Mouse (Mus musculus) duodenum, adult 2 months (tissue): ENCODE results near the gene Gm17654. TPM values are rescaled to one million over a fixed set of nuclear protein-coding genes. Genes with fewer than 3 reads are reported as not detected.

ENCODE experiments used
- polyA plus RNA-seq: library from polyadenylated mRNA; depleted of rRNA; stranded (reverse); fragments of >200 nt; gene quantifications from 2 replicates; pipeline ENCODE4 v1.2.3, GENCODE M21; 2012; ENCODE audit warnings: low replicate concordance; rRNA removed

Gm17654 gene
- not detected in 2 replicates for polyA plus RNA-seq

DNA sequence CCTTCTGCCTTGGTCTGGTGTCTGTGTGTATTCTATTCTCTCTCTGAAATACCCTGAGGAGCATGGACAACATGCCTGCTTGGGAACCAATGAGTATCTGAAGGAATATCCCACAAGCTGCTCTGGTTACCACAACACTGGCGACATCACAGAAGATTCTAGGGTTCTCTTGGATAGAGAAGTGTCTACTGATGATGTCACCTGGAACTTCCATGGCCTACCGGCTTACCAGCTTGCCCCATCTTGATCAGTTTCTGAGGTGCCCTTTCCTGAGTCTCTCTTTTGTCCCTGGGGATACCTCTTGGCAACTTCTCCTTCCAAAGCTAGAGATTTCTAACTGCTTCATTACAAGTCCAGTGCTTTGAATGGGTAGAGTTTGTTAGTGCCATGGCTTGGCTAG lies at the start of gene Gm17654:
Gm17654 (minus strand) TSS at position 101 of the 400 bp plus-strand sequence.

DNA sequence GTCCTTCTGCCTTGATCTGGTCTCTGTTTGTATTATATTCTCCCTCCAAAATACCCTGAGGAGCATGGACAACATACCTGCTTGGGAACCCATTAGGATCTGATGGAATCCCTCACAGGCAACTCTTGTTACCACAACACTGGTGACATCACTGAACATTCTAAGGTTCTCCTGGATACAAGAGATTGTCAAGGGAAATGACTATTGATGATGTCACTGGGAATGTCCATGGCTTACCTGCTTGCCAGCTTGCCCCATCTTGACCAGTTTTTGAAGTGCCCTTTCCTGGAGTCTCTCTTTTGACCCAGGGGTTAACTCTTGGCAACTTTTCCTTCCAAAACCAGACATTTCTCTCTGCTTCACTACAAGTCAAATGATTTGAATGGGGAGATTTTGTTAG lies 29.0 kb upstream of the Gm17654 start, which contains the start of gene Gm10375:
Gm10375 (minus strand) TSS at position 101 of the 400 bp plus-strand sequence.

DNA sequence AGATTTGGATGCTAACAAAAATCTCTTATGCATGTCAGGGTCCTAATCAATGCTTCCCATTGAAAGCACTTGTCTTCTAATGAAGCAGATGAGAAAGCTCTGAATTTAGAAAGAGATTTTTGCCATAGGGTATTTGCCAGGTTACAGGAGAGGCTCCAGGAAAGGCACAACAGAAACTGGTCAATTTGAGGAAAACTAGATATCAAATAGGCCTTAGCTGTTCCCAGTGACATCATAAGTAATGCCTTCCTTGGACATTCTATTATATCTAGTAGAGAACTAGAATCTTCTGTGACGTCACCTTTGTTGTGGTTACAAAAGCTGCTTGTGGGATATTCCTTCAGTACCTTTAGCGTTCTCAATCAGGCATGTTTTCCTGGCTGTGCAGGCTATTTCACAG lies 35.7 kb downstream of the Gm17654 start, which contains the start of gene Gm5799:
Gm5799 (plus strand) TSS at position 301 of the 400 bp plus-strand sequence.

Other genes starting within 250 kb of the Gm17654 start
- not detected in 2 replicates for gene 1700001F09Rik, start 231.3 kb downstream of the Gm17654 start, polyA plus RNA-seq
- gene Gm8138, start 162.8 kb downstream of the Gm17654 start, polyA plus RNA-seq = not detected in 2 replicates
- gene Gm5799, start 35.6 kb downstream of the Gm17654 start, polyA plus RNA-seq = not detected in 2 replicates
- not detected in 2 replicates for gene Gm10375, start 28.9 kb upstream of the Gm17654 start, polyA plus RNA-seq
- gene Gm8165, start 98.1 kb upstream of the Gm17654 start, polyA plus RNA-seq = not detected in 2 replicates
- gene Gm7324, start 118.7 kb upstream of the Gm17654 start, polyA plus RNA-seq = not detected in 2 replicates
- not detected in 2 replicates for gene Gm16506, start 148.3 kb upstream of the Gm17654 start, polyA plus RNA-seq
- not detected in 2 replicates for gene Gm6526, start 168.7 kb upstream of the Gm17654 start, polyA plus RNA-seq
- not detected in 2 replicates for gene Gm8180, start 205.6 kb upstream of the Gm17654 start, polyA plus RNA-seq